Mouse (Mus musculus) thymus, adult 2 months (tissue): ENCODE measurements around the gene Prrc2b. TPM values are rescaled to one million over a fixed set of nuclear protein-coding genes. Genes with fewer than 3 reads are reported as not detected.
A peak's percentile ranks its signal among the peaks of the same experiment; 100 is the strongest.

Experiments used
- DNase-seq: peaks from one replicate; pipeline ENCODE4 v3.0.0; 2021
- H3K27ac ChIP-seq: fragments of 200-500 bp; 2 replicates; pipeline ENCODE4 v1.5.1; 2012; ENCODE audit warnings: low read length, control low read depth; ENCODE audit not compliant: control insufficient read depth, insufficient read depth
- H3K27me3 ChIP-seq: fragments of 200-500 bp; 2 replicates; pipeline ENCODE4 v1.6.1; 2012; ENCODE audit warnings: mild to moderate bottlenecking, low read length, moderate library complexity, mixed read lengths; ENCODE audit not compliant: control insufficient read depth, insufficient read depth
- H3K36me3 ChIP-seq: fragments of 200-500 bp; 2 replicates; pipeline ENCODE4 v1.6.1; 2012; ENCODE audit warnings: mild to moderate bottlenecking, low read length, moderate library complexity; ENCODE audit not compliant: control insufficient read depth, insufficient read depth
- H3K4me1 ChIP-seq: fragments of 200-500 bp; replicated peaks from 2 replicates; pipeline ENCODE4 v1.6.1; 2012; ENCODE audit warnings: low read length; ENCODE audit not compliant: control insufficient read depth, insufficient read depth
- H3K4me3 ChIP-seq: fragments of 200-500 bp; 2 replicates; pipeline ENCODE4 v1.5.1; 2012; ENCODE audit warnings: mild to moderate bottlenecking, low read length, control low read depth, moderate library complexity; ENCODE audit not compliant: control insufficient read depth, insufficient read depth
- CTCF ChIP-seq: fragments of 200-500 bp; IDR thresholded peaks from 2 replicates; pipeline ENCODE4 v1.5.1; 2012; ENCODE audit warnings: mild to moderate bottlenecking, control low read depth, low read length, moderate library complexity, borderline replicate concordance; ENCODE audit not compliant: control insufficient read depth, poor library complexity, insufficient read depth; ENCODE audit errors: extremely low read depth
- POLR2A ChIP-seq: fragments of 200-500 bp; IDR thresholded peaks from 2 replicates; pipeline ENCODE4 v1.6.1; 2012; ENCODE audit warnings: mild to moderate bottlenecking, low read length, control low read depth, moderate library complexity; ENCODE audit not compliant: control insufficient read depth, poor library complexity, insufficient read depth; ENCODE audit errors: extremely low read depth
- WGBS: fragments of 180-500 bp; shearing (Covaris S2); methylation state at CpG from one replicate; pipeline ENCODE4 v1.1.7; 2018; 5-methylcytosine and 5-hydroxymethylcytosine counted together
- polyA plus RNA-seq: library from polyadenylated mRNA; depleted of rRNA; stranded (reverse); fragments of >200 nt; gene quantifications from 2 replicates; pipeline ENCODE4 v1.2.3, GENCODE M21; 2012

Prrc2b gene
- polyA plus RNA-seq, 1 experiment = 104 TPM

DNA sequence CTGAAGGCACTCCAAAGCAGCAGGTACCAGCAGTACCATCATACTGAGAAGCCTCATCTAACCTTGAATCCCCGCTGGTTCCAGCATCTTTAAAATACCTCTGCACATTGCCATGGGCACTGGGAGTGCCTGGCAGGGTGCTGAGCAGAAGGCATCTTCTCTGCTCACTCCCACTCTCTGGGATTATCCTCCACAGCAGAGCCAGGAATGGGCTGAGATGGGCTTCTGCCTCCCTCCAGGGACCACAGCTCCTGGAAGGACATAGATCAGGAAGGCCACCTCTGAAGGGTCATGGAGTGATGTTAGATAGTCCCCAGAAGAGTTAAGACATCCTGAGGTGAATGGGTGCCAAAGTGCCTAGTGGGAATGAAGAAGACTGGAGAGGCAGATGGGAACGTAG, 38.3 kb upstream of the Prrc2b start:
- Histone ChIP-seq H3K4me3 (no peak overlapping the region), H3K27me3 (no peaks in the 10 kb centered on the region), H3K36me3 (no peaks in the 10 kb centered on the region), H3K4me1 (no peaks in the 10 kb centered on the region), H3K27ac (no peak overlapping the region)
- DNase-seq = no peak
- TF ChIP-seq POLR2A = no peak
- TF ChIP-seq CTCF = no peak
- WGBS = 88% methylated on average over 2 of the region's 2 CpGs

DNA sequence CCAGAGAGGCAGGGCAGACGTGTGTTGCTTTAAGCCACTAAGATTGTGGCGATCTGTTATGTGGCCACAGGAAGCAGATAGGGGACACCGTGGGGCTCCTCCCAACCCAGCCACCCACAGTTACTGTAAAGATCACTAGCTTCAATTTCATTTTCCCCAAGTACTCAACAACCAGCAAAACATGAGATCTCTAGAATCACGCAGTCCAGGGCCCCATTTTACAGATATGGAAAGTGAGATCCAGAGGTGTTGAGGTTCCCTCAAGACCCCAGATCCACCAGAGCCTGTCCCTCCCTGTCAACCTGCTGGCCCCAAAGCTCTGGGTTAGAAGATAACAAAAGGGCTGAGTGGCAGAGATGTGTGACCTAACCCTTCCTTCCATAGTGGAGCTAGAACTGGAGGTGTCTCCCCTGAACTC, 35.0 kb upstream of the Prrc2b start:
- no peak overlapping the region for H3K4me3 ChIP-seq
- peaks cover 7% of the 10 kb centered on the region for H3K4me1 ChIP-seq
- no peaks in the 10 kb centered on the region for H3K36me3 ChIP-seq
- 50% methylated on average over 4 of the region's 4 CpGs for WGBS
- no peaks in the 10 kb centered on the region for H3K27me3 ChIP-seq
- no peak for DNase-seq
- TF ChIP-seq POLR2A (no peak), CTCF (no peak)
- no peak overlapping the region for H3K27ac ChIP-seq

DNA sequence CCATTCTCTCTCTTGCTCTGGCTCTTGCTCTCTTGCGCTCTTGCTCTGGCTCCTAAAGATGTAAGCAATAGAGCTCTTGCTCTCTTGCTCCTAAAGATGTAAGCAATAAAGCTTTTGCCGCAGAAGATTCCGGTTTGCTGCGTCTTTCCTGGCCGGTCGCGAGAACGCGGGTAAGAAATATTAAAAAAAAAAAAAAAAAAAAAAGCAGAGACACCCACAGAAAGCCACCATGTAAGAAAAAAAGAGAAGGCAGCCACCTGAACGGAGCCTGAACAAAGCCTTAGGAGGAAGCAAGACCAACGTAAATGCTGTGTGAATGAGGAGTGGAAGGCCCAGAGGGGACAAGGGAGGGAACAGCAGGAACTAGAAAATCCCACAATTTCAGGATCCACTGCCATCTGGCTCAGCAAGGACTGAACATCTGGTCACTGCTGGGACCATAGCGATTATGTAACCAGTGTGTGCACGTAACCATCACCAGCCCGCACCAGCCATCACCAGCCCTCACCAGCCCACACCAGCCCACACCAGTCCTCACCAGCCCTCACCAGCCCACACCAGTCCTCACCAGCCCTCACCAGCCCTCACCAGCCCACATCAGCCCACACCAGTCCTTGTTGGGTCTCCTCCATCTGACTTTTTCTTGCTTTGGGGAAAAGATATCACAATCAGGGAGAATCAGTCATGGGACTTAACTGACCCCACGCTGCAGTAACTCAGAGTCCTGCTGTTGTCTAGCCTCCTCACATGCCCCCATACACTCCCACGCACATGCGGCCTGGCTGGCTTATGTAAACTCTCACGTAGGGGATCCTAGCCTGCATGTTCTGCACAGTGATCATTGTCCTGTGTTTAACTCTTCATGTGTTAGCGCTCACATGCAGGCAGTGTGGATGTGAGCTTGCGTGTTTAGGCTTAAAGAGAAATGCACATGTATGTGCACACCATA, 30.8 kb upstream of the Prrc2b start:
- H3K4me3 ChIP-seq = no peak overlapping the region
- H3K27me3 ChIP-seq = no peaks in the 10 kb centered on the region
- H3K4me1 ChIP-seq = peaks cover 12% of the 10 kb centered on the region
- H3K27ac ChIP-seq = no peak overlapping the region
- 77% methylated on average over 20 of the region's 20 CpGs for WGBS
- no peak for DNase-seq
- no peaks in the 10 kb centered on the region for H3K36me3 ChIP-seq
- TF ChIP-seq CTCF (peak; percentile 18; the same call in 1 of the 2 replicates), POLR2A (no peak)

- no peak for TF ChIP-seq CTCF
- TF ChIP-seq POLR2A = no peak
- peak; percentile 49 for DNase-seq
- Histone ChIP-seq H3K4me1 (peaks cover 12% of the 10 kb centered on the region), H3K27me3 (no peaks in the 10 kb centered on the region), H3K4me3 (no peak overlapping the region), H3K27ac (no peak overlapping the region), H3K36me3 (no peaks in the 10 kb centered on the region)
- WGBS = 12% methylated on average over 5 of the region's 5 CpGs
These were observed 29.7 kb upstream of the Prrc2b start for GRCm38 (mm10) chr2:32121150-32121549.

GRCm38 (mm10) chr2:32121785-32122184, 29.1 kb upstream of the Prrc2b start:
- Histone ChIP-seq H3K27ac (no peak overlapping the region), H3K27me3 (no peaks in the 10 kb centered on the region), H3K36me3 (no peaks in the 10 kb centered on the region), H3K4me3 (no peak overlapping the region), H3K4me1 (peaks cover 12% of the 10 kb centered on the region)
- TF ChIP-seq CTCF = no peak
- TF ChIP-seq POLR2A = no peak
- WGBS = 90% methylated on average over 2 of the region's 2 CpGs
- DNase-seq = no peak

GRCm38 (mm10) chr2:32127653-32128535, 23.0 kb upstream of the Prrc2b start:
- Histone ChIP-seq H3K27ac (no peak overlapping the region), H3K27me3 (no peaks in the 10 kb centered on the region), H3K36me3 (no peaks in the 10 kb centered on the region), H3K4me3 (no peak overlapping the region), H3K4me1 (peaks cover 26% of the 10 kb centered on the region)
- WGBS = 56% methylated on average over 16 of the region's 16 CpGs
- TF ChIP-seq POLR2A (no peak), CTCF (no peak)
- peak; percentile 28 for DNase-seq
